Mouse (Mus musculus) ES-Bruce4 (cell line): ENCODE measurements around the gene Pkmyt1. TPM values are rescaled to one million over a fixed set of nuclear protein-coding genes. Genes with fewer than 3 reads are reported as not detected.
A peak's percentile ranks its signal among the peaks of the same experiment; 100 is the strongest.

Source experiments
- H3K27ac ChIP-seq: 2 replicates; pipeline ENCODE4 v1.5.1; 2012; ENCODE audit warnings: low read length, inconsistent platforms; ENCODE audit not compliant: insufficient read depth
- H3K27me3 ChIP-seq: 2 replicates; pipeline ENCODE4 v1.6.1; 2012; ENCODE audit warnings: mild to moderate bottlenecking, low read length, inconsistent platforms; ENCODE audit not compliant: control insufficient read depth, poor library complexity, insufficient read depth, severe bottlenecking
- H3K36me3 ChIP-seq: 2 replicates; pipeline ENCODE4 v1.6.1; 2012; ENCODE audit warnings: inconsistent platforms, mild to moderate bottlenecking, low read length, moderate library complexity; ENCODE audit not compliant: control insufficient read depth, poor library complexity, insufficient read depth, severe bottlenecking
- H3K4me1 ChIP-seq: one replicate; pipeline ENCODE4 v1.8.1; 2011; ENCODE audit warnings: low read length; ENCODE audit not compliant: control insufficient read depth, insufficient read depth
- H3K4me3 ChIP-seq: 2 replicates; pipeline ENCODE4 v1.5.1; 2011; ENCODE audit warnings: low read depth, mild to moderate bottlenecking, low read length
- H3K9ac ChIP-seq: 2 replicates; pipeline ENCODE4 v1.6.1; 2012; ENCODE audit warnings: low read depth, mild to moderate bottlenecking, inconsistent platforms; ENCODE audit not compliant: poor library complexity, severe bottlenecking
- H3K9me3 ChIP-seq: replicated peaks from 2 replicates; pipeline ENCODE4 v1.6.1; 2012; ENCODE audit warnings: mild to moderate bottlenecking, low read length, inconsistent platforms; ENCODE audit not compliant: control insufficient read depth, poor library complexity, insufficient read depth, severe bottlenecking
- CTCF ChIP-seq: IDR thresholded peaks from one replicate; pipeline ENCODE4 v1.8.1; 2011; ENCODE audit warnings: low read depth, low read length
- EP300 ChIP-seq: IDR thresholded peaks from 2 replicates; pipeline ENCODE4 v1.6.1; 2011; ENCODE audit warnings: low read depth, low read length; ENCODE audit not compliant: insufficient read depth
- POLR2A ChIP-seq: IDR thresholded peaks from one replicate; pipeline ENCODE4 v1.8.1; 2011; ENCODE audit warnings: low read length; ENCODE audit not compliant: insufficient read depth
- polyA plus RNA-seq: library from polyadenylated mRNA; stranded (reverse); fragments of >200 nt; gene quantifications from 2 replicates; pipeline ENCODE4 v1.2.4, GENCODE M21; 2011; ENCODE audit warnings: low read depth; ENCODE audit not compliant: missing spikeins, insufficient read depth, insufficient read length

Pkmyt1 gene
- polyA plus RNA-seq, 1 experiment: 26.5 TPM

DNA sequence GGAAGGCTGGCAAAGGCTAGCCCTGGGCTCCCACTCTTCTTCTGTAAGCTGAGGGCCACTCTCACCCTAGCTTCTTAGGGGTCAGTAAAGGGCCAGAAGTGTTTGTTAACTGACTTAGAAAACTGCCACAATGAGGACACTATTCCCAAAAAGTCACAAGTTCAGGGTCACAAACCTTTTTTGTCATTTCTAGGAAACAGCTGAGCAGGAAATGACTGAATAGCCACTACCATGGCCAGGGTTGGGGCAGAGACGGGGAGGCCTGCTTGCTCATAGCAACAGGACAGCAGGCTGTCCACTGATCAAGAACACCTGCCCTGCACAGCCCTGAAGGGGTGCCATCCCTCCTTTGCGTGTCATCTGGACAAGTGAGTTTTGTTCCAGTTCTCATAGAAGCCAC, 51.0 kb downstream of the Pkmyt1 start:
- Histone ChIP-seq H3K27me3 (no peaks in the 10 kb centered on the region), H3K27ac (no peak overlapping the region), H3K4me3 (no peak overlapping the region), H3K9me3 (no peaks in the 10 kb centered on the region), H3K4me1 (no peaks in the 10 kb centered on the region), H3K9ac (no peak overlapping the region), H3K36me3 (no peaks in the 10 kb centered on the region)
- TF ChIP-seq CTCF (no peak), EP300 (no peak)

DNA sequence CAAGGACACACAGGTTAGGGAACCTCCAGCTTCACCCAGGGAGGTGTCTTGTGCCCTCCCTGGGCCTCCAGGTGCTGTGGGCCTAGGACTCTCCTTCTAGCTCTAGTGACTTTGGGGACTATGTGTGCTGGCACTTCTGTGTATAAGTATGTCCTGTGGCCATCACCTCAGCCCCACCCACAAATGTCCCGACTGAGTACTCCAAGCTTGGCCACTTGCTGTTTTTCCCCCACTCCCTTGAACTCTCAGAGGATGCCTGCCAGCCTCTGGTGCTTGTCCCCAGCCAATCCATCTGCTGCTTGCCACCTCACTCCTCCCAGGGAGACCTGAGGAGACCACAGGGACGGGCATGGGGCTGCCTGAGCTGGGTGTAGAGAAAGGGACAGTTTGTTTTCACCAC, 52.3 kb downstream of the Pkmyt1 start:
- no peaks in the 10 kb centered on the region for H3K4me1 ChIP-seq
- no peaks in the 10 kb centered on the region for H3K36me3 ChIP-seq
- no peaks in the 10 kb centered on the region for H3K9me3 ChIP-seq
- H3K4me3 ChIP-seq: no peak overlapping the region
- TF ChIP-seq POLR2A (no peak), CTCF (no peak), EP300 (no peak)
- H3K9ac ChIP-seq: no peak overlapping the region
- no peak overlapping the region for H3K27ac ChIP-seq
- H3K27me3 ChIP-seq: no peaks in the 10 kb centered on the region

DNA sequence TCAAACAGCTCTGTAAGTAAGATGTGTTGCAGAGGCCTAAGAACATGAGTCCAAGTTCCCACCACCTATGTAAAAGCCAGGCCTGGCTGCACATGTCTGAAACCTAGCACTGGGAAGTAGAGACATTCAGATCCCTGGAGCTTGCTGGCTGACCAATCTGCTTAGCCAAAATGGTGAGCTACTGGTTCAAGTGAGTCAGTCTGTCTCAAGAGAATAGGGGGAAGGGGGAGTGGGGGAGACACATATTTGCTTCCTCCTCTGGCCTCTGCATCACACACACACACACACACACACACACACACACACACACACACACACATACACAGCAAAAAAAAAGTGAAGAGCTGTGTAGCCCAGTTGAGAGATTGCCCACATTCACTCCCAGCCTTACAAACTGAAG, 57.2 kb downstream of the Pkmyt1 start:
- no peaks in the 10 kb centered on the region for H3K4me1 ChIP-seq
- H3K4me3 ChIP-seq: no peak overlapping the region
- no peaks in the 10 kb centered on the region for H3K9me3 ChIP-seq
- no peaks in the 10 kb centered on the region for H3K27me3 ChIP-seq
- no peak overlapping the region for H3K27ac ChIP-seq
- H3K9ac ChIP-seq: no peak overlapping the region
- no peak for TF ChIP-seq POLR2A
- TF ChIP-seq EP300: no peak
- no peak for TF ChIP-seq CTCF
- H3K36me3 ChIP-seq: no peaks in the 10 kb centered on the region

DNA sequence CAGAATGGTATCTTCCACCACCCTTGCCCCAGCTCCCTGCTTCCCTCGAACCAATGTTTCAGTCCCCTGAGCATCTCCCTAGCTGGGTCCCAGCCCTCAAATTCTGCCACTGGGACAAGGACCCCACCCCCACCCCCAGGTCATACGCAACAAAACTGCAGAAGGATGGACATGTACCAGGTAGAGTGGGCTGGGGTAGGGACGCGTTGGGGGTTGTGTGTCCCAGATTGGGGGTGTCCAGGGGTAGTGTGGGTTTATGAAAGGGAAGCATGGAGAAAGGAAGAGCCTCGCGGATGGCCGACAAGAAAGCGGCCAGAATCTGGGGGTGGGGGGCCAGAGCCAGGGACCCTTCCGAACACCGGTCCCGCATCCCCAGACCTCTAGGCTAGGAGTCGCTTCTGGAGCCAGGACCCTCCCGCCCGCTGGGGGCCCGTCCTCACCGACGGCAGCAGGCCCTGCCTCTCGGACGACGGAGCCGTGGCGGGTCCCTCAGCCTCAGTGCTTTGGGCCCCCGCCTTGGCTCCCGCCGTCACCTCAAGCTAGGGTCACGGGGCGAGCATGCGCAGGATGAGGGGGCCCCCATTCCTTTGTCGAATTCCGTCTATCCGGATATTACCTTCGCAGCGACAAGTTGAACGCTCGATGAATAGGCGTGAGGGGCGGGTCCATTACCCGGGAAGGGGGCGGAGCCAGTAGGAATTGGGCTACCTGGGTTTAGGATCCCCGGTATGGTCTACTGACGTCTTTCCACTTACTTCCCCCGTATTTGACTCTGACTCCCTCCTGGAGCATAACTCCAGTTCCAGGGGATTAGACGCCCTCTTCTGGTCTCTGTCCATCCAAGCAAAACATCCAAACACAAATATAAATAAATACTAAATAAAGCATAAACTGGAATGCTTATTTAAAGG, 59.7 kb downstream of the Pkmyt1 start, which contains the start of gene Flywch2:
Flywch2 (minus strand) TSS at position 521 of the 911 bp plus-strand sequence.
- Histone ChIP-seq H3K27ac (peak within 1 kb of the TSS; percentile 82), H3K27me3 (no peaks in the 10 kb centered on the region), H3K36me3 (no peaks in the 10 kb centered on the region), H3K9ac (peak within 1 kb of the TSS; percentile 89), H3K9me3 (no peaks in the 10 kb centered on the region), H3K4me3 (peak within 1 kb of the TSS; percentile 93), H3K4me1 (no peaks in the 10 kb centered on the region)
- TF ChIP-seq EP300 (no peak), POLR2A (peak; percentile 42)

Other genes with a start within 250 kb of the Pkmyt1 start
- not detected in 2 replicates for gene Vmn2r117, start 246.6 kb upstream of the Pkmyt1 start, polyA plus RNA-seq
- 4.2 and 4.9 TPM in 2 replicates for gene Zfp213, start 162.1 kb upstream of the Pkmyt1 start, polyA plus RNA-seq
- 25.1 and 27.7 TPM in 2 replicates for gene Zfp13, start 126.8 kb upstream of the Pkmyt1 start, polyA plus RNA-seq
- 51.8 and 58.5 TPM in 2 replicates for gene Zscan10, start 125.5 kb upstream of the Pkmyt1 start, polyA plus RNA-seq
- 10.9 and 12.6 TPM in 2 replicates for gene Mmp25, start 81.1 kb upstream of the Pkmyt1 start, polyA plus RNA-seq
- gene Bicdl2, start 65.8 kb upstream of the Pkmyt1 start, polyA plus RNA-seq: 2.9 and 3.2 TPM in 2 replicates
- 145 and 149 TPM in 2 replicates for gene Hcfc1r1, start 52.7 kb upstream of the Pkmyt1 start, polyA plus RNA-seq
- 57.3 and 63.1 TPM in 2 replicates for gene Thoc6, start 52.5 kb upstream of the Pkmyt1 start, polyA plus RNA-seq
- gene Tnfrsf12a, start 48.9 kb upstream of the Pkmyt1 start, polyA plus RNA-seq: 51.7 and 61.7 TPM in 2 replicates
- 300 and 333 TPM in 2 replicates for gene Cldn6, start 47.1 kb upstream of the Pkmyt1 start, polyA plus RNA-seq
- gene Cldn9, start 42.3 kb upstream of the Pkmyt1 start, polyA plus RNA-seq: 1.7 and 2.9 TPM in 2 replicates
- gene 1520401A03Rik, start 3.6 kb upstream of the Pkmyt1 start, polyA plus RNA-seq: 3.6 and 4.1 TPM in 2 replicates
- 2.4 and 2.7 TPM in 2 replicates for gene Paqr4, start 14.5 kb downstream of the Pkmyt1 start, polyA plus RNA-seq
- gene Kremen2, start 19.5 kb downstream of the Pkmyt1 start, polyA plus RNA-seq: 0.57 and 1.4 TPM in 2 replicates
- gene Flywch1, start 45.3 kb downstream of the Pkmyt1 start, polyA plus RNA-seq: 32.9 and 34.2 TPM in 2 replicates
- gene Flywch2, start 59.7 kb downstream of the Pkmyt1 start, polyA plus RNA-seq: 10.7 and 13.1 TPM in 2 replicates
- 552 and 560 TPM in 2 replicates for gene Srrm2, start 64.2 kb downstream of the Pkmyt1 start, polyA plus RNA-seq
- 398 and 458 TPM in 2 replicates for gene Elob, start 102.8 kb downstream of the Pkmyt1 start, polyA plus RNA-seq
- 1.6 and 2.0 TPM in 2 replicates for gene Prss33, start 109.7 kb downstream of the Pkmyt1 start, polyA plus RNA-seq
- not detected in 2 replicates for gene Prss32, start 117.5 kb downstream of the Pkmyt1 start, polyA plus RNA-seq
- 16.0 and 19.3 TPM in 2 replicates for gene Prss41, start 117.8 kb downstream of the Pkmyt1 start, polyA plus RNA-seq
- not detected in 2 replicates for gene Prss21, start 141.7 kb downstream of the Pkmyt1 start, polyA plus RNA-seq
- not detected in 2 replicates for gene Dcpp1, start 154.5 kb downstream of the Pkmyt1 start, polyA plus RNA-seq
- gene Dcpp2, start 154.5 kb downstream of the Pkmyt1 start, polyA plus RNA-seq: not detected in 2 replicates
- gene Dcpp3, start 191.1 kb downstream of the Pkmyt1 start, polyA plus RNA-seq: not detected in 2 replicates
- not detected in 2 replicates for gene Sbp, start 215.3 kb downstream of the Pkmyt1 start, polyA plus RNA-seq
- not detected in 2 replicates for gene Sbpl, start 228.9 kb downstream of the Pkmyt1 start, polyA plus RNA-seq